Mouse (Mus musculus): ENCODE data around the gene Cep55.

GRCm38 (mm10) chr19:38096231-38096630 is 41.4 kb downstream of the Cep55 start:
- no peak for TF ChIP-seq POLR2A (IDR thresholded peaks at IDR 0.05; ENCODE audit: extremely low read depth, insufficient read depth, low read length)
- TF ChIP-seq CTCF (IDR thresholded peaks at IDR 0.05; ENCODE audit: extremely low read depth, insufficient read depth, low read length), result no peak

Data from cortical plate, adult 2 months (tissue).